Mouse (Mus musculus) embryonic fibroblast, embryonic 13.5 days (primary cell): ENCODE measurements around the gene Nr5a1.

ENCODE experiments used
- CTCF ChIP-seq: IDR thresholded peaks from 2 replicates; pipeline ENCODE4 v1.5.1; 2011; ENCODE audit warnings: mild to moderate bottlenecking, control low read depth, low read length, moderate library complexity, borderline replicate concordance; ENCODE audit not compliant: insufficient read depth
- POLR2A ChIP-seq: IDR thresholded peaks from 2 replicates; pipeline ENCODE4 v1.6.1; 2011; ENCODE audit warnings: low read depth, mild to moderate bottlenecking, control low read depth, low read length, moderate library complexity

DNA sequence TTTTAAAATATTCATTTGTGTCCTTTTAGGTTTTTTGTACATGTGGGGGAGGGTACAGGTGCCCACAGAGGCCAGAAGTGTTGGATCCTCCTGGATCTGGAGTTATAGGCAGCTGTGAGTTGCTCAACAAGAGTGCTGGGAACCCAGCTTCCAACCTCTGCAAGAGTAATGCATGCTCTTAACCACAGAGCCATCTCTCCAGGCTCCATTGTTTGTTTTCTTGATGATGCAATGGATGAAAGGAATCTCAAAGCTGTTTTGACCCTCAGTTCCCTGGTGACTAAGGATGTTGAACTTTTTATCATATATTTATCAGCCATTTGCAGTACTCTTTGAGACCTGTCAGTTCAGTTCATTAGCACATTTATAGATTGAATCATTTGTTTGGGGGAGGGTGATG is 35.4 kb downstream of the Nr5a1 start:
- TF ChIP-seq CTCF (no peak), POLR2A (no peak)
